Mouse (Mus musculus) forebrain, embryonic 10.5 days (tissue): ENCODE data around the gene Edem1. TPM values are rescaled to one million over a fixed set of nuclear protein-coding genes. Genes with fewer than 3 reads are reported as not detected.

Experiments
- DNase-seq: peaks from one replicate; pipeline ENCODE4 v3.0.0-alpha.2; 2017; ENCODE audit warnings: low spot score; ENCODE audit errors: extremely low spot score
- H3K27ac ChIP-seq: fragments of 300-500 bp; sonication (generic); 2 replicates; pipeline ENCODE4 v1.5.1; 2016; ENCODE audit warnings: mild to moderate bottlenecking
- H3K27me3 ChIP-seq: fragments of 300-500 bp; sonication (generic); 2 replicates; pipeline ENCODE4 v1.6.1; 2016; ENCODE audit warnings: mild to moderate bottlenecking; ENCODE audit not compliant: poor library complexity, severe bottlenecking
- H3K36me3 ChIP-seq: fragments of 300-500 bp; sonication (generic); replicated peaks from 2 replicates; pipeline ENCODE4 v1.6.1; 2016; ENCODE audit warnings: mild to moderate bottlenecking, moderate library complexity
- H3K4me1 ChIP-seq: fragments of 300-500 bp; sonication (generic); 2 replicates; pipeline ENCODE4 v1.6.1; 2016
- H3K4me3 ChIP-seq: fragments of 300-500 bp; sonication (generic); 2 replicates; pipeline ENCODE4 v1.5.1; 2016; ENCODE audit warnings: mild to moderate bottlenecking, moderate library complexity
- H3K9me3 ChIP-seq: fragments of 300-500 bp; sonication (generic); 2 replicates; pipeline ENCODE4 v1.6.1; 2016; ENCODE audit warnings: mild to moderate bottlenecking, moderate library complexity
- WGBS: fragments of 180-500 bp; shearing (Covaris S2); methylation state at CpG from one replicate; pipeline ENCODE4 v1.1.7; 2016; 5-methylcytosine and 5-hydroxymethylcytosine counted together
- polyA plus RNA-seq: library from polyadenylated mRNA; unstranded; fragments of >200 nt; fragmentation: Nextera tagmentation; extraction: Ambion mirVana; gene quantifications from 2 replicates; pipeline ENCODE4 v1.2.1, GENCODE M21; 2016

Edem1 gene
- 16.4 and 20.0 TPM in 2 replicates for polyA plus RNA-seq

DNA sequence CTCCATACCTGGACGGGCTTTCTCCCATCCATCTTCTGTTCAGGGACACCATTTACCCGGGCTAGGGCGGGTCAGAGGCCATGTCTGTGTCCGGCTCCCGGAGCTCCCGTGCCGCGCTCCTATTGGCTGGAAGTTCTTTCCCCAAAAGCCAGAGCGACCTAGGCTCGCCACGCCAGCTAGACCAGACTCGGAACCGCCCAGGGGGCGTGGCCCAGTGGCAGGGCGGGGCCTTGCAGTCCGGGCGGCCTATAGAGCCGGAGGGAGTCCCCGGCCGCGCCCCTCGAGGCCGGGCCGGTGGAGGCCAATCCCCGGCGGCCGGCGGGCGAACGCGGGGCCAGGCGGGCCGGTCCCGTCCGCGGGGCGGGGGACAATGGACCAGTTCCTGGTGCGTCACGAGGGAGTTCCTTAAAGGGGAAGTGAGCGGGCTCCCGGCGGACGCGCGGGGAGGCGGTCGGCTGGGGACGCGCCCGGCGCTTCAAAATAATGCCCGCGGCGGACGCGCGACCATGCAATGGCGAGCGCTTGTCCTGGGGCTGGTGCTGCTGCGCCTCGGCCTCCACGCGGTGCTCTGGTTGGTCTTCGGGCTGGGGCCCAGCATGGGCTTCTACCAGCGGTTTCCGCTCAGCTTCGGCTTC lies at the start of gene Edem1:
Gene Edem1 (plus strand): TSS at position 408 of the 635 bp plus-strand sequence.
- H3K27me3 ChIP-seq, result no peaks in the 10 kb centered on the region
- DNase-seq, result peak; percentile 96
- WGBS, result under 1% methylated on average over 67 of the region's 67 CpGs
- H3K4me3 ChIP-seq, result peak within 1 kb of the TSS; percentile 92
- H3K36me3 ChIP-seq, result peaks cover 11% of the 10 kb centered on the region
- H3K9me3 ChIP-seq, result no peaks in the 10 kb centered on the region
- peak within 1 kb of the TSS; percentile 95 for H3K27ac ChIP-seq
- H3K4me1 ChIP-seq, result peaks cover 36% of the 10 kb centered on the region

DNA sequence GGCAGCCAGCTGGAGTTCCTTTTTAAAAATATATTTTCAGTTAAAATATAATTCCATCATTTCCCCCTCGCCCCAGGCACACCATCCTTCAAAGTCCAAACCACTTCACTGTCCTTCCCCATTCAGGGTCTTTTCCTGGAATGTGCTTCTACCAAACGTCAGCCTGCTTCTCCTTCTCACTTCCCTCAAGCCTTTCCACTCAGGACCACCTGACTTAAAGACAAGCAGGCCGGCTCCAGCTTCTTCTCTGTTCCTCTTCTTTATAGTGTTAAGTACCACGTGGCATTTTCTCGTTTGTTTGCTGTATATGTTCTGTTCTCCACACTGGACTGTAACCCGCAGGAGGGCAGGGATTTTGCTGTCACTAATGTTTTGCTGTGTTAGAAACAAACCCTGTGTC lies 46.6 kb upstream of the Edem1 start:
- Histone ChIP-seq H3K4me3 (no peak overlapping the region), H3K9me3 (no peaks in the 10 kb centered on the region), H3K27me3 (no peaks in the 10 kb centered on the region), H3K36me3 (no peaks in the 10 kb centered on the region), H3K4me1 (peaks cover 17% of the 10 kb centered on the region), H3K27ac (no peak overlapping the region)
- WGBS, result 73% methylated on average over 6 of the region's 6 CpGs
- no peak for DNase-seq

DNA sequence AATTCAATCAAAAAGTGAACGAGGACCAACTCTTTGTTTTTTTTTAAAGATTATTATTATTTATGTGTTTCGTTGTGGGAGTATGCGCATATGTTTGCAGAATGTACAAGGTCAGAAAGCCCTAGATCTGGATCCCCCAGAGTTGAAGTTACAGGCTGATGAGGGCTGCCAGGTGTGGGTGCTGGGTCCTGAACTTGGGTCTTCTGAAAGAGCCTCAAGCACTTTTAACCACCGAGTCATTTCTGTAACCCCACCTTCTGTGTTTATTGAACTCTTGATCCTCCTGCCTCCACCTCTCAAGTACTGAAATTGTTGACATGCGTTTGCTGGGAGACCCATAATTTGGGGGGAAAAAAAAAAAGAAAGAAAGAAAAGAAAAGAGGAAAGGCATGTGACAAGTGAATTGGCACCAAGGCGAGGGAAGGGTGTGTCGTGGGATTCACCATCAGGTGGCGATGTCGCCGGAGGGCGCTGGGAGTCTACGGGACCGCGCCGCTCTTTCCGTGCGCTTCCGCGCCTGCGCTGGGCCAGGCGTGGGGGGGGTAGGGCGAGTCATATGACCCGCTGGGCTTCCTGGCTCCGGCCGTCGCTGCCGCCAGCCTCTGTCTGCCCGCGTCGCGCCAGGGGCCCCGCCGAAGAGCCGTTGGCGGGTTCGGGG lies 45.8 kb upstream of the Edem1 start, which contains the start of gene Arl8b:
Gene Arl8b (plus strand): TSS at position 574 of the 658 bp plus-strand sequence.
- 10% methylated on average over 36 of the region's 36 CpGs for WGBS
- peak within 1 kb of the TSS; percentile 92 for H3K27ac ChIP-seq
- H3K27me3 ChIP-seq, result no peaks in the 10 kb centered on the region
- no peaks in the 10 kb centered on the region for H3K9me3 ChIP-seq
- peaks cover 17% of the 10 kb centered on the region for H3K4me1 ChIP-seq
- H3K36me3 ChIP-seq, result no peaks in the 10 kb centered on the region
- peak; percentile 92 for DNase-seq
- peak within 1 kb of the TSS; percentile 99 for H3K4me3 ChIP-seq

GRCm38 (mm10) chr6:108783184-108783881 lies 45.1 kb upstream of the Edem1 start:
- DNase-seq, result no peak

GRCm38 (mm10) chr6:108784056-108784455 lies 44.4 kb upstream of the Edem1 start:
- DNase-seq, result no peak
- no peaks in the 10 kb centered on the region for H3K9me3 ChIP-seq
- peak overlapping the region; percentile 99 for H3K4me3 ChIP-seq
- H3K27ac ChIP-seq, result 0 out of 2 replicates have a peak overlapping the region, but pooled peaks have one; percentile 92
- 49% methylated on average over 11 of the region's 11 CpGs for WGBS
- no peaks in the 10 kb centered on the region for H3K27me3 ChIP-seq
- H3K4me1 ChIP-seq, result peaks cover 17% of the 10 kb centered on the region
- no peaks in the 10 kb centered on the region for H3K36me3 ChIP-seq

More at GRCm38 (mm10) chr6:108783184-108783881, 45.1 kb upstream of the Edem1 start:
- Histone ChIP-seq H3K4me3 (peak overlapping the region; percentile 99), H3K9me3 (no peaks in the 10 kb centered on the region), H3K36me3 (no peaks in the 10 kb centered on the region), H3K4me1 (peaks cover 17% of the 10 kb centered on the region), H3K27ac (peak overlapping the region; percentile 92), H3K27me3 (no peaks in the 10 kb centered on the region)
- WGBS, result under 1% methylated on average over 57 of the region's 57 CpGs

GRCm38 (mm10) chr6:108784796-108785195 lies 43.6 kb upstream of the Edem1 start:
- no peaks in the 10 kb centered on the region for H3K27me3 ChIP-seq
- H3K4me1 ChIP-seq, result peaks cover 17% of the 10 kb centered on the region
- no peak for DNase-seq
- 86% methylated on average over 5 of the region's 5 CpGs for WGBS
- no peak overlapping the region for H3K27ac ChIP-seq
- H3K36me3 ChIP-seq, result no peaks in the 10 kb centered on the region
- H3K9me3 ChIP-seq, result no peaks in the 10 kb centered on the region
- peak overlapping the region; percentile 99 for H3K4me3 ChIP-seq

DNA sequence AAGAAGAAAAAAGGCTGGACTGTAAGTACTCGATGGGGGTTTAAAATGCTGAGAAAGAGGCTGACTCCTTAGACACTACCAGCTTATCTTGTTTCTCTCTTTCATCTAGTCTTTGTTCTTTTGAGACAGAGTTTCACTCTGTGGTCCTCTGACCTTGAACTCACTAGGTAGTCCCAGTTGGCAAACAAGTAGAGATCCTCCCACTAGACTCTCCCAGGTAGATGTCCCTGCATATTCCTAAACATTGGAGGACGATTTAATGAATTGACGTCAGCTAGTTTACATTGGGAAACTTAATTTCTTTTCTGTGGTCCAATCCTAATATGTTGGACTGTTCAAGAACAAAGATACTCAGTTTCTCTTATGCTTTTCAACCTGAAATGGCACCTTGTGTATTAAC lies 42.9 kb upstream of the Edem1 start:
- Histone ChIP-seq H3K36me3 (no peaks in the 10 kb centered on the region), H3K9me3 (no peaks in the 10 kb centered on the region), H3K4me3 (no peak overlapping the region), H3K27me3 (no peaks in the 10 kb centered on the region), H3K27ac (no peak overlapping the region), H3K4me1 (peaks cover 17% of the 10 kb centered on the region)
- 91% methylated on average over 3 of the region's 3 CpGs for WGBS
- DNase-seq, result no peak

DNA sequence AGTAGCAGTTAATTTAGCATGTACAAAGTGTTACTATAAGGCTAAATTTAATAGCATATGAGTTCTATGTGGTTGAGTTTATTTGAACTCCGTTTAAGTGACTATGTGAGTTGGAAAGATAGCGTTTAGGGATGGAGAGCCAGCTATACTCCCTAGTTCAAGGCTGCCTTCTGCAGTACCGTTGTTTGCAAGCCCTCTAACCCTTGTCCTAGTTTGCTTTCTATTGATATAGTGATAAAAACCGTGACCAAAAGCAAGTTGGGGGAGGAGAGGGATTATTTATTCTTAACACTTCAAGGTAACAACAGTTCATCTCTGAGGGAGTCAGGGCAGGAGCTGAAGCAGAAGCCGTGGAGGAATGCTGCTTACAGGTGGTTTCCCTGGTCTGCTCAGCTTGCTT lies 36.9 kb upstream of the Edem1 start:
- Histone ChIP-seq H3K27me3 (no peaks in the 10 kb centered on the region), H3K27ac (no peak overlapping the region), H3K4me1 (no peaks in the 10 kb centered on the region), H3K4me3 (no peak overlapping the region), H3K36me3 (no peaks in the 10 kb centered on the region), H3K9me3 (no peaks in the 10 kb centered on the region)
- 87% methylated on average over 5 of the region's 5 CpGs for WGBS
- no peak for DNase-seq

DNA sequence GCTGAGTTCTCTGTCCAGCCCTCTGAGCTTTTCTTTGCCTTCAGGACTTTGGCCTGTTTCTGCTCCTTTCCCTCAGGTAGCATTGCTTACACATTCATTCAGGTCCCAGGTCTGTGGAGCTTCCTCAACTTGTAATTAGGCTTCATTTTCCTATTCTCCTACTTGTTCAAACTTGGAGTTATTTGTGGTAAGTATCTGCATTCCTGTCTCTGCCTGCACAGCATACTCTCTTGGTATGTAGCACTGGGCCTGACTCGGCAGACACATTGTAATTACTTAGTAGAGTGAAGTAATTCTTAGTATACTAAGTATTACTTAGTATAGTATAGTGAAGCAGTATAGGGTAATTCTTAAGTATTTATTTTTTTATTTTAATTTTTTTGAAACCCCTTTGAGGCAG lies 32.5 kb upstream of the Edem1 start:
- DNase-seq, result no peak
- H3K27ac ChIP-seq, result no peak overlapping the region
- no peaks in the 10 kb centered on the region for H3K4me1 ChIP-seq
- H3K9me3 ChIP-seq, result no peaks in the 10 kb centered on the region
- H3K36me3 ChIP-seq, result no peaks in the 10 kb centered on the region
- WGBS, result 85% methylated on average over 1 of the region's 1 CpGs
- H3K4me3 ChIP-seq, result no peak overlapping the region
- no peaks in the 10 kb centered on the region for H3K27me3 ChIP-seq

GRCm38 (mm10) chr6:108796706-108797105 lies 31.7 kb upstream of the Edem1 start:
- DNase-seq, result no peak
- H3K27me3 ChIP-seq, result no peaks in the 10 kb centered on the region
- no peaks in the 10 kb centered on the region for H3K9me3 ChIP-seq
- no peak overlapping the region for H3K27ac ChIP-seq
- no peak overlapping the region for H3K4me3 ChIP-seq
- 78% methylated on average over 2 of the region's 2 CpGs for WGBS
- H3K36me3 ChIP-seq, result no peaks in the 10 kb centered on the region
- no peaks in the 10 kb centered on the region for H3K4me1 ChIP-seq

GRCm38 (mm10) chr6:108805194-108805593 lies 23.2 kb upstream of the Edem1 start:
- no peaks in the 10 kb centered on the region for H3K9me3 ChIP-seq

DNA sequence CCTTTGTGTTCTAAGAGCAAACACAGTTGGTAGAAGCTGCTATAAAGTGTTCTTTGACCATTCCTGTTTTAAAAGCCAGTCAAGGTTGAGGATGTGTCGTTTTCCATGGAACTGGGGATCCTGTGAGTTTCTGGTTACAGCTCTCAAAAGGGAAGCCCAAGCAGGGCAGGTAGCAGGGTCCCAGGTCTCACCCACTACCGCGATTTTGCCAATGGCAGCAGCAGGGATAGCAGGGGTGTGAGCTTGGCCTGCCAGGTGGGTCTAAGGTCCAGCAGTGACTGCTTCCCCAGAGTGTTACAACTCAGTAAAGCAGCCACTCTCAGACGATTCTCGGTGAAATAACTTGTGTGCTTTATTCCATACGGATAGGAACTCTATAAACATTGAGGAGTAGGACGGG lies 22.6 kb upstream of the Edem1 start:
- no peak for DNase-seq
- 84% methylated on average over 7 of the region's 7 CpGs for WGBS

More at GRCm38 (mm10) chr6:108805194-108805593, 23.2 kb upstream of the Edem1 start:
- DNase-seq, result no peak
- Histone ChIP-seq H3K27me3 (no peaks in the 10 kb centered on the region), H3K4me1 (no peaks in the 10 kb centered on the region; the same call in 1 of the 2 replicates), H3K27ac (no peak overlapping the region), H3K36me3 (no peaks in the 10 kb centered on the region), H3K4me3 (no peak overlapping the region)
- WGBS, result 82% methylated on average over 1 of the region's 1 CpGs

GRCm38 (mm10) chr6:108807446-108807845 lies 21.0 kb upstream of the Edem1 start:
- Histone ChIP-seq H3K36me3 (no peaks in the 10 kb centered on the region), H3K27me3 (no peaks in the 10 kb centered on the region), H3K27ac (no peak overlapping the region), H3K4me3 (no peak overlapping the region), H3K4me1 (no peaks in the 10 kb centered on the region; the same call in 1 of the 2 replicates), H3K9me3 (no peaks in the 10 kb centered on the region)
- 71% methylated on average over 3 of the region's 3 CpGs for WGBS
- no peak for DNase-seq

More for the DNA sequence above, 22.6 kb upstream of the Edem1 start:
- H3K27ac ChIP-seq, result no peak overlapping the region
- no peaks in the 10 kb centered on the region; the same call in 1 of the 2 replicates for H3K4me1 ChIP-seq
- H3K4me3 ChIP-seq, result no peak overlapping the region
- H3K27me3 ChIP-seq, result no peaks in the 10 kb centered on the region
- H3K9me3 ChIP-seq, result no peaks in the 10 kb centered on the region
- H3K36me3 ChIP-seq, result no peaks in the 10 kb centered on the region
